Comparison of ENCODE assay signal across 7 mouse cellular contexts in genomic region chr6:125131302-125132156, GRCm38 (mm10). TPM values are rescaled to one million over a fixed set of nuclear protein-coding genes. Genes with fewer than 3 reads are reported as not detected.
DNase-seq lines count a peak whose midpoint lies in the region; ATAC-seq lines count a peak whose summit lies in the region.

TSS of gene Nop2 (plus strand) at chr6:125131909.

- H3K27ac ChIP-seq in midbrain, embryonic 11.5 days (ENCODE audit: low read depth, low read length), result peak within 1 kb of the TSS; percentile 82

- H3K27me3 ChIP-seq in midbrain, embryonic 11.5 days (ENCODE audit: control insufficient read depth, insufficient read depth, low read length), result no peaks in the 10 kb centered on the region

- H3K4me3 ChIP-seq in midbrain, embryonic 11.5 days (ENCODE audit: low read depth, low read length), result peak within 1 kb of the TSS; percentile 67

- peaks cover 34% of the 10 kb centered on the region for H3K36me3 ChIP-seq in midbrain, embryonic 11.5 days (ENCODE audit: control insufficient read depth, insufficient read depth, low read length)

- under 1% methylated on average over 66 of the region's 66 CpGs for WGBS in midbrain, embryonic 11.5 days

- H3K4me1 ChIP-seq in midbrain, embryonic 11.5 days (ENCODE audit: control insufficient read depth, insufficient read depth, low read length), result peaks cover 6% of the 10 kb centered on the region

- H3K9ac ChIP-seq in midbrain, embryonic 11.5 days (ENCODE audit: low read length), result peak within 1 kb of the TSS; percentile 83

- intact Hi-C loops in gastrocnemius, postnatal 14 days (cut with DNase I; ENCODE audit: low total_unique reads), result no loop called here
- intact Hi-C loops in left cerebral cortex, postnatal 36 days (cut with DNase I), result loop anchor here (2.0 kb wide), 1 partner anchor 15 kb away; no protein-coding TSS in a partner anchor

- no peaks in the 10 kb centered on the region for H3K9me3 ChIP-seq in midbrain, embryonic 11.5 days (ENCODE audit: control insufficient read depth, low read length)

- ATAC-seq in inflammation-experienced regulatory T-cells, adult 6 months, result peak; percentile 91
- ATAC-seq in midbrain, embryonic 11.5 days (ENCODE audit: low FRiP score), result peak; percentile 95

- DNase-seq in adrenal gland, adult (ENCODE audit: inconsistent age in 2 of 2, low spot score in 1 of 2), result peak; percentile 91 to 95
- DNase-seq in embryo, embryonic 10 days (ENCODE audit: low spot score), result peak; percentile 99
- peak; percentile 89 for DNase-seq in gastrocnemius, postnatal 14 days
- peak; percentile 82 to 83 for DNase-seq in left cerebral cortex, postnatal 36 days (ENCODE audit: low spot score in 2 of 2)
- peak; percentile 100 for DNase-seq in midbrain, embryonic 11.5 days (ENCODE audit: low spot score, missing footprints)
- peak; percentile 90 for DNase-seq in skeletal muscle tissue, adult 2 months (ENCODE audit: low read depth, low spot score)

- peak within 1 kb of the TSS; percentile 78 for H3K4me2 ChIP-seq in midbrain, embryonic 11.5 days

RNA-seq across cellular contexts. Expression of gene Nop2, which starts in this region (rescaled TPM):
- total RNA-seq in gastrocnemius, postnatal 14 days (2021), result 10 to 100 TPM; 16.0 to 20.4 TPM
- polyA plus RNA-seq in inflammation-experienced regulatory T-cells, adult 6 months (2017; shearing (Covaris generic)), result 10 to 100 TPM; 32.7 to 50.7 (median 48.1) TPM
- total RNA-seq in left cerebral cortex, postnatal 36 days (2021), result 10 to 100 TPM; 26.4 to 26.6 TPM
- polyA plus RNA-seq in midbrain, embryonic 11.5 days (2014; fragmentation: Nextera tagmentation; extraction: Ambion mirVana), result 55.1 and 58.4 TPM in 2 replicates

Comparison
In these comparisons a context has a peak if more than half of its experiments do, and no peak if none do; other contexts are left out.
1. Peak in every context shown above with its lines: DNase-seq, ATAC-seq, H3K4me3 ChIP-seq and H3K27ac ChIP-seq.